Mouse (Mus musculus): ENCODE measurements at regions not wholly inside any gene's neighbourhood (a gene's known extent, or its start where the extent isn't known, plus 50 kb on each side); places are given as distances from the start of the nearest gene placed in this dataset.

- no peak for TF ChIP-seq CTCF (IDR thresholded peaks at IDR 0.05; ENCODE audit: low read depth)
- TF ChIP-seq EP300 (IDR thresholded peaks at IDR 0.05; ENCODE audit: low read depth): no peak
Measured at GRCm38 (mm10) chr10:118609157-118609556, 168.3 kb downstream of the Ifng start.
